Mouse (Mus musculus): ENCODE data around the gene Acadm. TPM values are rescaled to one million over a fixed set of nuclear protein-coding genes. Genes with fewer than 3 reads are reported as not detected.

Gene Acadm
- polyA plus RNA-seq, 1 experiment from 2014 or later: 44.4 TPM

- 86% methylated on average over 9 of the region's 9 CpGs for WGBS
- Histone ChIP-seq H3K36me3 (peaks cover 83% of the 10 kb centered on the region), H3K4me3 (peak within 1 kb of the TSS; percentile 11; the same call in 1 of the 2 replicates), H3K9me3 (replicated peaks) (no peaks in the 10 kb centered on the region), H3K27ac (replicated peaks) (no peak within 1 kb of the TSS), H3K27me3 (ENCODE audit: low read depth, poor library complexity, severe bottlenecking) (no peaks in the 10 kb centered on the region), H3K4me1 (peaks cover 31% of the 10 kb centered on the region)
- no peak for DNase-seq (ENCODE audit: low spot score)
Observed at GRCm38 (mm10) chr3:153906136-153906871, 38.1 kb downstream of the Acadm start, which contains the start of gene Msh4. Gene Msh4 (minus strand): TSS chr3:153906138.

GRCm38 (mm10) chr3:153905251-153906135 lies 38.9 kb downstream of the Acadm start:
- H3K9me3 ChIP-seq (replicated peaks): no peaks in the 10 kb centered on the region
- peaks cover 75% of the 10 kb centered on the region for H3K36me3 ChIP-seq
- H3K4me3 ChIP-seq: peak overlapping the region; percentile 11; the same call in 1 of the 2 replicates
- WGBS: 84% methylated on average over 49 of the region's 49 CpGs
- no peak overlapping the region for H3K27ac ChIP-seq (replicated peaks)
- peaks cover 23% of the 10 kb centered on the region for H3K4me1 ChIP-seq
- peak; percentile 33 for DNase-seq (ENCODE audit: low spot score)
- no peaks in the 10 kb centered on the region for H3K27me3 ChIP-seq (ENCODE audit: low read depth, poor library complexity, severe bottlenecking)

GRCm38 (mm10) chr3:153904586-153904985 lies 39.8 kb downstream of the Acadm start:
- H3K36me3 ChIP-seq: peaks cover 66% of the 10 kb centered on the region
- H3K4me1 ChIP-seq: peaks cover 14% of the 10 kb centered on the region
- no peaks in the 10 kb centered on the region for H3K9me3 ChIP-seq (replicated peaks)
- no peak overlapping the region for H3K27ac ChIP-seq (replicated peaks)
- 70% methylated on average over 6 of the region's 6 CpGs for WGBS
- no peak overlapping the region for H3K4me3 ChIP-seq
- DNase-seq (ENCODE audit: low spot score): peak; percentile 58
- H3K27me3 ChIP-seq (ENCODE audit: low read depth, poor library complexity, severe bottlenecking): no peaks in the 10 kb centered on the region

GRCm38 (mm10) chr3:153902595-153902994 lies 41.8 kb downstream of the Acadm start:
- Histone ChIP-seq H3K27me3 (ENCODE audit: low read depth, poor library complexity, severe bottlenecking) (no peaks in the 10 kb centered on the region), H3K4me3 (no peak overlapping the region), H3K36me3 (peaks cover 46% of the 10 kb centered on the region), H3K9me3 (replicated peaks) (no peaks in the 10 kb centered on the region), H3K27ac (replicated peaks) (no peak overlapping the region), H3K4me1 (no peaks in the 10 kb centered on the region)
- 71% methylated on average over 3 of the region's 3 CpGs for WGBS
- DNase-seq (ENCODE audit: low spot score): no peak

- no peaks in the 10 kb centered on the region for H3K4me1 ChIP-seq
- no peaks in the 10 kb centered on the region for H3K9me3 ChIP-seq (replicated peaks)
- no peak overlapping the region for H3K4me3 ChIP-seq
- H3K27ac ChIP-seq (replicated peaks): no peak overlapping the region
- no peaks in the 10 kb centered on the region for H3K27me3 ChIP-seq (ENCODE audit: low read depth, poor library complexity, severe bottlenecking)
- 85% methylated on average over 1 of the region's 1 CpGs for WGBS
- peaks cover 39% of the 10 kb centered on the region for H3K36me3 ChIP-seq
- DNase-seq (ENCODE audit: low spot score): no peak
Observed at GRCm38 (mm10) chr3:153901904-153902303, 42.5 kb downstream of the Acadm start.

- 79% methylated on average over 6 of the region's 6 CpGs for WGBS
- Histone ChIP-seq H3K27ac (replicated peaks) (no peak overlapping the region), H3K36me3 (no peaks in the 10 kb centered on the region), H3K9me3 (replicated peaks) (no peaks in the 10 kb centered on the region), H3K4me3 (no peak overlapping the region), H3K27me3 (ENCODE audit: low read depth, poor library complexity, severe bottlenecking) (no peaks in the 10 kb centered on the region), H3K4me1 (no peaks in the 10 kb centered on the region)
- no peak for DNase-seq (ENCODE audit: low spot score)
Observed at GRCm38 (mm10) chr3:153897216-153897615, 47.2 kb downstream of the Acadm start.

GRCm38 (mm10) chr3:153895454-153895853 lies 49.0 kb downstream of the Acadm start:
- no peak overlapping the region for H3K27ac ChIP-seq (replicated peaks)
- H3K36me3 ChIP-seq: no peaks in the 10 kb centered on the region
- DNase-seq (ENCODE audit: low spot score): no peak
- H3K4me3 ChIP-seq: no peak overlapping the region
- no peaks in the 10 kb centered on the region for H3K4me1 ChIP-seq
- no peaks in the 10 kb centered on the region for H3K9me3 ChIP-seq (replicated peaks)
- H3K27me3 ChIP-seq (ENCODE audit: low read depth, poor library complexity, severe bottlenecking): no peaks in the 10 kb centered on the region
- WGBS: 90% methylated on average over 3 of the region's 3 CpGs

- H3K27ac ChIP-seq (replicated peaks): no peak overlapping the region
- no peaks in the 10 kb centered on the region for H3K4me1 ChIP-seq
- no peak for DNase-seq (ENCODE audit: low spot score)
- no peak overlapping the region for H3K4me3 ChIP-seq
- no peaks in the 10 kb centered on the region for H3K36me3 ChIP-seq
- 80% methylated on average over 7 of the region's 8 CpGs for WGBS
- H3K27me3 ChIP-seq (ENCODE audit: low read depth, poor library complexity, severe bottlenecking): no peaks in the 10 kb centered on the region
- H3K9me3 ChIP-seq (replicated peaks): no peaks in the 10 kb centered on the region
Observed at GRCm38 (mm10) chr3:153889188-153889781, 55.1 kb downstream of the Acadm start.

- DNase-seq (ENCODE audit: low spot score): no peak
- WGBS: 86% methylated on average over 6 of the region's 6 CpGs
- Histone ChIP-seq H3K36me3 (no peaks in the 10 kb centered on the region), H3K4me1 (no peaks in the 10 kb centered on the region), H3K27me3 (ENCODE audit: low read depth, poor library complexity, severe bottlenecking) (no peaks in the 10 kb centered on the region), H3K4me3 (no peak overlapping the region), H3K27ac (replicated peaks) (no peak overlapping the region), H3K9me3 (replicated peaks) (no peaks in the 10 kb centered on the region)
Observed at GRCm38 (mm10) chr3:153888141-153888540, 56.3 kb downstream of the Acadm start.

GRCm38 (mm10) chr3:153886296-153886695 lies 58.1 kb downstream of the Acadm start:
- Histone ChIP-seq H3K4me3 (no peak overlapping the region), H3K36me3 (no peaks in the 10 kb centered on the region), H3K27ac (replicated peaks) (no peak overlapping the region), H3K27me3 (ENCODE audit: low read depth, poor library complexity, severe bottlenecking) (no peaks in the 10 kb centered on the region), H3K4me1 (no peaks in the 10 kb centered on the region), H3K9me3 (replicated peaks) (no peaks in the 10 kb centered on the region)
- no peak for DNase-seq (ENCODE audit: low spot score)
